Mouse (Mus musculus): ENCODE data around the gene Gdf10.

Gdf10 gene

GRCm38 (mm10) chr14:33939117-33939516 is 15.7 kb downstream of the Gdf10 start:
- DNase-seq (ENCODE audit: low spot score), result no peak

GRCm38 (mm10) chr14:33940739-33941138 is 17.4 kb downstream of the Gdf10 start, which contains the start of gene Gdf2:
Gene Gdf2 (plus strand): TSS chr14:33941039.
- DNase-seq (ENCODE audit: low spot score), result no peak

GRCm38 (mm10) chr14:33942222-33942621 is 18.8 kb downstream of the Gdf10 start:
- no peak for DNase-seq (ENCODE audit: low spot score)

- no peak for DNase-seq (ENCODE audit: low spot score)
Observed at GRCm38 (mm10) chr14:33946125-33946524, 22.7 kb downstream of the Gdf10 start.

- no peak for DNase-seq (ENCODE audit: low spot score)
Observed at GRCm38 (mm10) chr14:33952233-33952981, 29.0 kb downstream of the Gdf10 start.

- no peak for DNase-seq (ENCODE audit: low spot score)
Observed at GRCm38 (mm10) chr14:33953761-33954160, 30.4 kb downstream of the Gdf10 start, which contains the start of gene Rbp3. Gene Rbp3 (plus strand): TSS chr14:33954003.

GRCm38 (mm10) chr14:33956055-33956454 is 32.7 kb downstream of the Gdf10 start:
- no peak for DNase-seq (ENCODE audit: low spot score)

- DNase-seq (ENCODE audit: low spot score), result no peak
Observed at GRCm38 (mm10) chr14:33958186-33958585, 34.8 kb downstream of the Gdf10 start.

- DNase-seq (ENCODE audit: low spot score), result no peak
Observed at GRCm38 (mm10) chr14:33958841-33959240, 35.5 kb downstream of the Gdf10 start.

GRCm38 (mm10) chr14:33959341-33959740 is 36.0 kb downstream of the Gdf10 start:
- DNase-seq (ENCODE audit: low spot score), result no peak

- DNase-seq (ENCODE audit: low spot score), result no peak
Observed at GRCm38 (mm10) chr14:33965675-33966074, 42.3 kb downstream of the Gdf10 start.

- DNase-seq (ENCODE audit: low spot score), result no peak
Observed at GRCm38 (mm10) chr14:33972679-33973078, 49.3 kb downstream of the Gdf10 start.

- DNase-seq (ENCODE audit: low spot score), result no peak
Observed at GRCm38 (mm10) chr14:33974752-33975151, 51.4 kb downstream of the Gdf10 start.

GRCm38 (mm10) chr14:33977748-33978147 is 54.4 kb downstream of the Gdf10 start:
- DNase-seq (ENCODE audit: low spot score), result no peak

- DNase-seq (ENCODE audit: low spot score), result no peak
Observed at GRCm38 (mm10) chr14:33978604-33979059, 55.2 kb downstream of the Gdf10 start, which contains the start of gene Zfp488. Gene Zfp488 (minus strand): TSS chr14:33978764.
